Mouse (Mus musculus) liver, embryonic 14.5 days (tissue): ENCODE data around the gene Zfp326. TPM values are rescaled to one million over a fixed set of nuclear protein-coding genes. Genes with fewer than 3 reads are reported as not detected.
"Not testable (repeated sequence)": the region's sequence is repeated elsewhere in the genome, so short reads cannot be mapped to it uniquely, and the experiment has no call there.

Source experiments
- ATAC-seq: fragments of 200-750 bp; cut with Nextera tagmentation; 2 replicates; pipeline ENCODE4 v1.8.0; 2017; ENCODE audit warnings: moderate number of reproducible peaks, mild to moderate bottlenecking, moderate library complexity; ENCODE audit not compliant: insufficient read depth
- DNase-seq, 3 experiments: peaks; one replicate each; pipeline ENCODE4 v3.0.0-alpha.2; 2012 to 2013; ENCODE audit warnings: low read depth in 3 of 3, low spot score in 3 of 3
- H3K27ac ChIP-seq: fragments of 300-500 bp; sonication (generic); 2 replicates; pipeline ENCODE4 v1.5.1; 2014; ENCODE audit warnings: moderate library complexity, mild to moderate bottlenecking, control low read depth, inconsistent platforms
- H3K27me3 ChIP-seq: fragments of 300-500 bp; sonication (generic); 2 replicates; pipeline ENCODE4 v1.6.1; 2014; ENCODE audit warnings: mild to moderate bottlenecking, low read length, moderate library complexity; ENCODE audit not compliant: control insufficient read depth, insufficient read depth
- H3K36me3 ChIP-seq: fragments of 300-500 bp; sonication (generic); replicated peaks from 2 replicates; pipeline ENCODE4 v1.6.1; 2014; ENCODE audit warnings: low read depth; ENCODE audit not compliant: control insufficient read depth, insufficient read depth
- H3K4me1 ChIP-seq, 2 experiments: fragments of 200-500 bp in 1 of 2; fragments of 300-500 bp in 1 of 2; sonication (generic) in 1 of 2; replicated peaks; 2 replicates each; pipeline ENCODE4 v1.6.1; 2012 to 2014; ENCODE audit warnings: antibody characterized with exemption in 1 of 2, inconsistent platforms in 1 of 2, low read length in 1 of 2; ENCODE audit not compliant: control insufficient read depth in 2 of 2, insufficient read depth in 2 of 2
- H3K4me2 ChIP-seq: fragments of 300-500 bp; sonication (generic); 2 replicates; pipeline ENCODE4 v1.6.1; 2014; ENCODE audit warnings: low read depth, mild to moderate bottlenecking, control low read depth, moderate library complexity
- H3K4me3 ChIP-seq, 2 experiments: fragments of 200-500 bp in 1 of 2; fragments of 300-500 bp in 1 of 2; sonication (generic) in 1 of 2; 2 replicates each; pipeline ENCODE4 v1.5.1; 2012 to 2014; ENCODE audit warnings: low read depth in 2 of 2, low read length in 2 of 2, mild to moderate bottlenecking in 2 of 2, control low read depth in 1 of 2, inconsistent platforms in 1 of 2, moderate library complexity in 1 of 2; ENCODE audit not compliant: insufficient read depth in 1 of 2
- H3K9ac ChIP-seq: fragments of 300-500 bp; sonication (generic); replicated peaks from 2 replicates; pipeline ENCODE4 v1.6.1; 2014; ENCODE audit warnings: mild to moderate bottlenecking, control low read depth, moderate library complexity
- H3K9me3 ChIP-seq: fragments of 300-500 bp; sonication (generic); 2 replicates; pipeline ENCODE4 v1.6.1; 2016; ENCODE audit warnings: low read length, mixed read lengths; ENCODE audit not compliant: control insufficient read depth
- CTCF ChIP-seq: IDR thresholded peaks from 2 replicates; pipeline ENCODE4 v1.5.1; 2016; ENCODE audit warnings: antibody characterized with exemption, low read depth, control low read depth
- EP300 ChIP-seq: IDR thresholded peaks from 2 replicates; pipeline ENCODE4 v1.6.1; 2016; ENCODE audit warnings: antibody characterized with exemption, low read depth
- WGBS: fragments of 180-500 bp; shearing (Covaris S2); extraction: QIAGEN DNeasy Blood & Tissue Kit; methylation state at CpG from one replicate; pipeline ENCODE4 v1.1.7; 2014; ENCODE audit not compliant: insufficient replicate concordance; 5-methylcytosine and 5-hydroxymethylcytosine counted together
- polyA plus RNA-seq, 2 experiments: library from polyadenylated mRNA; depleted of rRNA in 1 of 2; stranded (reverse) in 1 of 2; unstranded in 1 of 2; fragments of >200 nt; fragmentation: Nextera tagmentation in 1 of 2; extraction: Ambion mirVana in 1 of 2; gene quantifications; 2 replicates each; pipeline versions ENCODE4 v1.2.1 to v1.2.3; 2012 to 2014

Zfp326 gene
- polyA plus RNA-seq, 2 experiments, result 3.3 to 7.3 TPM

- 37% methylated on average over 8 of the region's 8 CpGs for WGBS
- H3K27ac ChIP-seq, result no peak overlapping the region
Observed at GRCm38 (mm10) chr5:105858754-105859694, 17.3 kb upstream of the Zfp326 start.

GRCm38 (mm10) chr5:105859716-105860460 is 16.5 kb upstream of the Zfp326 start:
- Histone ChIP-seq H3K9me3 (no peaks in the 10 kb centered on the region), H3K4me3 (no peak overlapping the region), H3K9ac (no peak overlapping the region), H3K4me1 (peaks cover 0 to 14% of the 10 kb centered on the region in 2 experiments; a peak in 2 of 4 replicates), H3K4me2 (no peak overlapping the region), H3K27ac (no peak overlapping the region), H3K27me3 (no peaks in the 10 kb centered on the region), H3K36me3 (no peaks in the 10 kb centered on the region)
- ATAC-seq (no peak), DNase-seq (no peak)
- 24% methylated on average over 11 of the region's 11 CpGs for WGBS
- TF ChIP-seq CTCF (no peak), EP300 (no peak)

More at GRCm38 (mm10) chr5:105858754-105859694, 17.3 kb upstream of the Zfp326 start:
- no peaks in the 10 kb centered on the region for H3K36me3 ChIP-seq
- H3K4me2 ChIP-seq, result no peak overlapping the region
- H3K9me3 ChIP-seq, result no peaks in the 10 kb centered on the region
- no peak for TF ChIP-seq CTCF
- no peak for TF ChIP-seq EP300
- no peak for DNase-seq
- H3K9ac ChIP-seq, result no peak overlapping the region
- ATAC-seq, result 0 out of 2 replicates have a peak, but pooled peaks have one; percentile 18
- H3K4me3 ChIP-seq, result no peak overlapping the region
- H3K4me1 ChIP-seq, result peaks cover 0 to 14% of the 10 kb centered on the region in 2 experiments; a peak in 2 of 4 replicates
- H3K27me3 ChIP-seq, result no peaks in the 10 kb centered on the region

GRCm38 (mm10) chr5:105860461-105860835 is 15.9 kb upstream of the Zfp326 start:
- Histone ChIP-seq H3K9me3 (no peaks in the 10 kb centered on the region), H3K4me1 (peaks cover 0 to 14% of the 10 kb centered on the region in 2 experiments; a peak in 2 of 4 replicates), H3K36me3 (no peaks in the 10 kb centered on the region), H3K27me3 (no peaks in the 10 kb centered on the region), H3K27ac (no peak overlapping the region), H3K4me3 (no peak overlapping the region), H3K4me2 (no peak overlapping the region), H3K9ac (no peak overlapping the region)
- DNase-seq (no peak), ATAC-seq (no peak)
- WGBS, result 70% methylated on average over 10 of the region's 10 CpGs
- no peak for TF ChIP-seq EP300
- no peak for TF ChIP-seq CTCF

- TF ChIP-seq CTCF (no peak), EP300 (no peak)
- no peak overlapping the region for H3K27ac ChIP-seq
- no peak overlapping the region for H3K9ac ChIP-seq
- DNase-seq (no peak), ATAC-seq (no peak)
- no peaks in the 10 kb centered on the region for H3K9me3 ChIP-seq
- WGBS, result 71% methylated on average over 5 of the region's 5 CpGs
- no peaks in the 10 kb centered on the region for H3K27me3 ChIP-seq
- H3K4me1 ChIP-seq, result peaks cover 0 to 14% of the 10 kb centered on the region in 2 experiments; a peak in 2 of 4 replicates
- no peak overlapping the region for H3K4me2 ChIP-seq
- H3K36me3 ChIP-seq, result no peaks in the 10 kb centered on the region
- no peak overlapping the region for H3K4me3 ChIP-seq
Observed at GRCm38 (mm10) chr5:105861616-105862015, 14.7 kb upstream of the Zfp326 start.

GRCm38 (mm10) chr5:105865110-105865628 is 11.2 kb upstream of the Zfp326 start:
- not testable (repeated sequence) for H3K27me3 ChIP-seq, H3K36me3 ChIP-seq, H3K4me3 ChIP-seq, ATAC-seq, H3K4me1 ChIP-seq, DNase-seq, H3K9ac ChIP-seq, H3K9me3 ChIP-seq, H3K4me2 ChIP-seq, H3K27ac ChIP-seq
- 51% methylated on average over 5 of the region's 5 CpGs for WGBS
